Mouse (Mus musculus) adrenal gland, adult (tissue): Measurements from ENCODE around the gene Dync1li1.
"Not testable (repeated sequence)": the region's sequence is repeated elsewhere in the genome, so short reads cannot be mapped to it uniquely, and the experiment has no call there.

Experiments used
- DNase-seq, 2 experiments: peaks; one replicate each; pipeline ENCODE4 v3.0.0; 2022 to 2023; ENCODE audit warnings: low spot score in 1 of 2; ENCODE audit not compliant: inconsistent age in 2 of 2

Gene Dync1li1

DNA sequence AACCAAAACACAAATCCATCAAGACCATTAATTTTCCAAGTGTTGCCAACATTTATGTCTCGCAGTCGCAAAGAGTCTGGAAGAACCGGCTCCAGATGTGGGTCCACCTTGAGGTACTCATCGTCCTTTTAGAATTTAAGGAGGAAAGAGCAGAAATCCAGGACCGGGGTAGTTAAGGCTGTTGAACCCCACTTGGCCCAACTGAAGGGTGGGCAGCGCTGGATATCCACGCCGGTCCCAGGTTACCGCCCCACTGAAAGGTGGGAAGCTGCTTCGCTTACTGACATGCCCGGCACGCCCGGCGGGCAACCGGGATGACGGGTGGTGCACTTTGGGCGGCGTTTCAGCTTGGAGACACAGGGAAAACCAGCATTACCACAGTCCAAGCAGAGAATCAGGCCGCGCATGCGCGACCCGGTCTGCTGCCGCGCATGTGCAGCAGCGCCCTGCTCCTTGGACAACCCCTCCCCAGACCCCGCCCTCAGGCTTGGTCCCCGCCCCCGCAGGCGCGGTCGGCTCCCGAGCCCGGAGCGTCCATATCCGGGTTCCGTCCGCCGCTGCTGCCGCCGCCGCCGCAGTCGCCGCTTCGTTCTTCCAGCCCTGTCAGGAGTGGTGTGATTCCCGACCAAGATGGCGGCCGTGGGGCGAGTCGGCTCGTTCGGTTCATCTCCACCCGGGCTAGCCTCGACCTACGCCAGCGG lies at the start of gene Dync1li1:
Gene Dync1li1, plus strand, starts transcription at position 539 of the 701 bp plus-strand sequence.
- DNase-seq: peak; percentile 98 to 99

DNA sequence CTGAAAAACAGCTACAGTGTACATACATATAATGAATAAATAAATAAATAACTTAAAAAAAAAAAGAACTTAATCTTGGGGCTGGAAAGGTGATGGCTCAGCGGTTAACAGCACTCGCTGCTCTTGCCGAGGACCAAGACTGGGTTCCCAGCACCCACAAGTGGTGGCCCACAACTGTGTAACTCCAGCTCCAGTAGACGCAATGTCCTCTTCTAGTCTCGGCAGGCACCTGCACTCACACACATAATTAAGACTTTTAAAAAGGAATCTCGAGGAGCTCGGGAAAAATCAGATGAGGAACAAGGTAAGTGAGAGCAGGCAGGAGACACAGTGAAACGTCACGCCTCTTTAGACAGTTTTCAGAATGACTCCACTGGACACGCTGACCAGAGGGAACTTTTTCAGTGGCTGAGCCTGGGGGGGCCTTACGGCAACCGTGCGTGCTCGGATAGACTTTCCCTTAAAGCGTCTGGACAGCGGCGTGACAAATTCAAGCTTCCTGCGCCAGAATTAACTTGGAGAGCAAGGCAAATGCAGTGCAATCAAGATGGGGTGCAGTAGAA lies 49.3 kb upstream of the Dync1li1 start:
- no peak for DNase-seq

DNA sequence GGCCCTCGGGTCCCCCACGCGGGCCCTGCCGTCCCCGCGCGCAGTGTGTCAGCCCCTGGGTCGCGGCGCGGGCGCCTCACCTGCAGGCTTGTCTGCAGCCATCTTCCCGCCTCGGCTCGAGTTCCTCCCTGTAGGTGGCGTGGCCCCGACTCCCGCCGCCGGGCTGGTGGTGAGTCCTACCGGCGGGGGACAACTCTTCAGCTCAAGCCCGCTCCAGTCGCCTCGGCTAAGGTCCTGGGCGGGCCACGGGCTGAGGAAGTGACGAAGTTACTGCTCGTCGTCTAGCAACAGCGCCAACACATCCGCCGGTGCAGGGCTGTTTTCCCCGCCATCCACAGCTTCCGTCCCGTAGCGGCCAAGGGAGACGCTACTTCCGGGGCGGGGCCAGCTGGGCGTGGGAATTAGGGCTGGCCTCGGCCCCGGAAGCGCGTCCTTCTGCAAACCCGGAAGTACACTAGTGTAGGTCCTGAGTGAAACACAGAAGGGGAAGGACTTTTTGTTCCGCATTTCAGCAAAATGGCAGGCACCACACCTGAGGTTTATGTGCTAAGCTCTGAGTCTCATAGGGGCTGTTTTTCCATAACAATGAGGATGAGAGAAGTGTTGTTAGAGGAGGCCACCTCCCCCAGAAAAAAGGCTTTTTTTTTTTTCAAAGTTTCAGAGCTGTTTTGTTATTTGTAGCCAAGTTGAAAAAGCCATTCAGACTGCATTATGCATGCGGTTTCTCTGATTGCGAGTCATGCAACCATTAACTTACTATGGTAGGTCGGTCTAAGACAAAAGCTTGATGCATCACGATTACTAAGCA lies 48.5 kb upstream of the Dync1li1 start, which contains the start of gene Cnot10:
Gene Cnot10, minus strand, starts transcription at position 346 of the 808 bp plus-strand sequence.
- peak; percentile 97 to 99 for DNase-seq

DNA sequence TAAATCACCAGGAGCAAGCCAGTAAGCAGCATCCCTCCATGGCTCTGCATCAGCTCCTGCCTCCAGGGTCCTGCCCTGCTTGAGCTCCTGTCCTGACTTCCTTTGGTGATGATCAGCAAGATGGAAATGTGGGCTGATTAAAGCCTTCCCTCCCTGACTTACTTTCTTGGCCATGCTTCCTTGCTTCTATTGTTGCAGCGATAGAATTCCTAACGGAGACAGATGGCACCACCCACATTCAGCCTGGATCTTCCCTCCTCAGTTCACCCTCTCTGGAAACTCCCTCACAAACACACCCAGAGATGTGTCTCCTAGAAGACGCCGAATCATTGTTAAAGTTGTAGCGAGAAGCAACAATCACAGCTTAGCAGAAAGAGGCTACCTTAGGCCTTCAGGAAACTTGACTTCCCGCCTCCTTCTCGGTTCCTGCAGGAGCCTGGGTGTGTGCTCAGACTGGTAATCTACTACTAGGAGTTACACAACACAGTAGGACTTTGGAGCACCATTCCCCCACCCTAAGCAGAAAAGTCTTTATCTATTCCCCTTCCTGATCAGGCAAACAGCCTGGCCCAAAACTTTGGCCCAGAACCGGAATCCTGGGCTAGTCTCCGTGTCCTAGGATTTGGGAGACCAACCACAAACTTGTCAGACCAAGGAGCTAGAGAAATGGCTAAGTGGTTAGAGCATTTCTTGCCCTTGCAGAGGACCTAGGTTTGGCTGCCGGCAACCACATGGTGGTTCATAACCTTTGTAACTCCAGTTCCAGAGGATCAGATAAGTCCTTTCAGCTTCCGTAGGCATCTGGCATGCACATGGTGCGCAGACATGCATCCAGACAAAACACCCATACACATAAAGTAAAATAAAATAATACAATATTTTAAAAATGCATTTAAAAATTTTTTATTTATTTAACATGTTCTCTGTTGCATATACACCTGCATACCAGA lies 41.8 kb upstream of the Dync1li1 start:
- no peak for DNase-seq

DNA sequence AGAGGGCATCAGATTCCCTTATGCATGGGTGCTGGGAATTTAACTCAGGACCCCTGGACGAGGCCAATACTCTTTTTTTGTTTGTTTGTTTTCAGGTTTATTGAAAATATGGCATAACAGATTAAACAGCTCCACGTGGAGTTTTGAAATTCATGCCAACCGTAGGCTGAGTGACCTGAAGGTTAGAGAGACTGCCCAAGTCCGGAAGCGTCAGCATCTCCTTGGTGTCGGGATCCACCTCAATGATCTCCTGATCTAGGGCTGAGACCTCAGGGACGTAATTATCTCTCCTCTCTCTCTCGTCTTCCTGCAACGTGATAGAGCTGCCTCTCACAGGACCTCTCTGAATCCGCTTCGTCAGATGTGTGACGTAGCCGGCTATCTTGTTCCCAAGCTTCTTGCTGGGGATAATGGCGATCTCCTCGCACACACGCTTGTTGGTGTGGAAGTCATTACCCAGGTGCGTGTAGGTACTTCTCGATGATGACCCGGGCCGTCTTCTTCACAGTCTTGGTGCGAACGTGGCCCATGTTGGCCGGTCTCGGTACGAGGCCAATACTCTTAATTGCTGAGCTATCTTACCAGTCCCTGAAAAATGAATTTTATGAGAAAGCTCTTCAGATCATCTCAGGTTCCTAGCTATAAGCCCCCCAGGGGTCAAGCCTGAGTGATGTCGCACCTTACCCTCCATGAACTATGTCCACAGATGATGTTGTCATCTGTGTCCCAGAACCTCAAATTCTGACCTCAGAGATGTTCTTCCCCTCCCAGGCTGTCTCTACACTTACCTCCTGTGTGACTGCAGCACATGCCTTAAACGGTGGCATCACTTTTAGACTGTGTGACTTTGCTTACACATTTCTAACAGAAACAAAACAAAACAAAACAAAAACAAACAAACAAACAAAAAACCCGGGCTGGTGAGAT lies 40.8 kb upstream of the Dync1li1 start:
- no peak for DNase-seq

DNA sequence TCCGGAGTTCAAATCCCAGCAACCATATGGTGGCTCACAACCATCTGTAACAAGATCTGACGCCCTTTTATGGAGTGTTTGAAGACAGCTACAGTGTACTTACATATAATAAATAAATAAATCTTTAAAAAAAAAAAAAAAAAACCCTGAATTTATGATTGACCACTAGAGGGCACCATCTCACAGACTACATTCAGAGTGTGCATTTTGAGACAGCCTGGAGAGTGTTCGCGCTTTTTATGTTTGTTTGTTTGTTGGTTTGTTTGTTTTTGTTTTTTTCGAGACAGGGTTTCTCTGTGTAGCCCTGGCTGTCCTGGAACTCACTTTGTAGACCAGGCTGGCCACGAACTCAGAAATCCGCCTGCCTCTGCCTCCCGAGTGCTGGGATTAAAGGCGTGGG lies 40.1 kb upstream of the Dync1li1 start:
- DNase-seq: not testable (repeated sequence)

DNA sequence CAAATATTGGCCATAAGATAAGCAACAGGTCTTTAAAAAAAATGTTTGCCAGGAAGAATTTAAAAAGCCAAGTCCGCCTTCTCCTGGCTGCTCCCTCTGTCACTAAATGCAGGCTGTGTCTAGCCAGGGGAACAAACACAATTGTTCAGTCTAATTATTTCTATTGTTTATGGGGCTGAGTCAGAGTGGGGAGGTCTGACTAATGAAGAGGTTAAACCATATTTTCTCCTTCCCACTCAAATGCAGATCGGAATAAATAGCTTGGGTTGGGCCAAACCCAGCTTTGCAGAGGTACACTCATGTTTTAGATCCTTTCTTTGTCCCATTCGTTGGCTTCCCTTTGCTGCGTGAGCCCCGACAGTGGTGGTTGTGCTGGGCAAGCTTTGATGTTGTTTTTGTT lies 39.2 kb upstream of the Dync1li1 start:
- no peak for DNase-seq

DNA sequence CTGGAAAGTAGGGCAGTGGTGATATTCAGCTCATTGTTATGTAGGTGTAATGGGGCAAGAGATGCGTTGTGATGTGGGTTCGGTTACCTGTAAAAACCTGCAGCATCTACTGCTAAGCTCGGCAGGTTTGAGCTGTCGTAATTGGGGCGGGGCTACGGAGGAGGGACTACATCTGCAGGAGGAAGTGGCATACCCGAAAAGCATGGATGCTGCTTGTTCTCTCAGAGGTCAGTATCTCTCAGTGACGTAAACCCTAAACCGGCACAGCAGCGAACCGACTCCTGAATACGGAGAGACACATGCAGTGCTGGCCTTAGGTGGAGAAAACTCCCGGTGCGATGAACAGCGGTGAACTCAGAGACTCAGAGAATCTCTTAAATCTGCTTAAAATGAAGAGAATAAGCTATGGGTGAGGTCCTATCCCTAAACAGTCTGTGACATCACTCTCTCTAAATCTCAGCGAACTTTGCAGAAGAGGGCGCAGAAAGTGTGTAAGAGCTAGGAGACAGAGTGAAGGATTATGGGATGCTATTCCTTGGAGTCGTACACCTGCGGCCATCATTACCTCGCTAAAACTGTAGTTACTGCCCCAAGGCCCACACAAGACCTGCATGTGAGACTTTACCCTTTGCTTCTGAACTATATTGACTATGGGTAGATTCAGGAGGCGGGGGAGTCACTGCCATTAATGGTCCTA lies 37.5 kb upstream of the Dync1li1 start:
- DNase-seq: no peak

DNA sequence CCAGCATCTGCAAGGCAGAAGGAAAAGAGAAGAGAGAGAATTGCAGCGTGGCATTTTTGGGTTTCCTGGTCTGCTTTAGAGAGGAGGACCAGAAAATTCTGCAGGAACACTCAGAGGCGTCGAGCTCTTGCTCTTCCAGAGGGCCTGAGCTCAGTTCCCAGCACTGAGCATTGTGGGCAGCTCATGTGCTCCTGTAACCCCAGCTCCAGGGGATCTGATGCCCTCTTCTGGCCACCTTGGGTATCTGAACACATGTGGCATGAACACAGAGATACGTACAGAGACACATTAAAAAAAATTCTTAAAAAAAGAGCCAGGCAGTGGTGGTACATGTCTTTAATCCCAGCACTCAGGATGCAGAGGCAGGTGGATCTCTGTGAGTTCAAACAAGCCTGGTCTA lies 33.2 kb upstream of the Dync1li1 start:
- no peak for DNase-seq

DNA sequence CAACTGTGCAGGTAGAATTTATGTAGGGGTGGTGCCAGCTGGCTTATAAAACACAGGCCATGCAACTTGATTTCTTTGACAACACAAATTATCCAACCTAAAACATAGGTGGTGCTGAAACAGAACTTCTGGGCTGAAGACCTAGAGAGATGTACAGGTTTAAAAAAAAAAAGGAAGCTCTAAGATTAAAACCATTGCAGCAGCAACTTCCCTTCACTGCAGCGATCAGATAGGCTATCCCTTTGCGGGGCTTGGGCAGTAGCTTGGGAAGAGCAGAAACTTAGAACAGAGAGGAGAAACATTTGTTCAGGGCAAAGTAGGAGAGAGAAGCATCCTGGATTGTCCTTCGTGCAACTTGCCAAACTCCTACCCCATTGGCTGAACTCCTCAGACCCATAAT lies 31.9 kb upstream of the Dync1li1 start:
- DNase-seq: no peak

DNA sequence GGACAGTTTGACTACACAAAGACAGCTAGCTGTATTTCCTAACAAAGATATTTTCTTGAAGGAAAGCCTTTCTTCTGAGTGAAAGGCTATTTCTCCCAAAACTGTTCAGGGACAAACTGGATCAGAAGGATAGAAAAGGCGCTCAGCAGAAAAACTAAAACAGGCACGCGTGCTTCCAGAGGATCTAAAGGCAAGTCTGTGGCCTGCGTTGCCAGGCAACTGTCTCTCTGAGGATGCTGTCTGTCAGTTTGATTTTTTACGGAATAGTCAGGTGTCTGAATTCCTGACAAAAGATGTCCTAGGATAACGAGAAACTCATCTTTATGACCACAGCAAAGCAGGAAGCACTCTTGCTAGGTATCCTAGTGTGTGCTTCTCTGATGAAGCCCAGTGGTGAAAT lies 28.1 kb upstream of the Dync1li1 start:
- no peak for DNase-seq

DNA sequence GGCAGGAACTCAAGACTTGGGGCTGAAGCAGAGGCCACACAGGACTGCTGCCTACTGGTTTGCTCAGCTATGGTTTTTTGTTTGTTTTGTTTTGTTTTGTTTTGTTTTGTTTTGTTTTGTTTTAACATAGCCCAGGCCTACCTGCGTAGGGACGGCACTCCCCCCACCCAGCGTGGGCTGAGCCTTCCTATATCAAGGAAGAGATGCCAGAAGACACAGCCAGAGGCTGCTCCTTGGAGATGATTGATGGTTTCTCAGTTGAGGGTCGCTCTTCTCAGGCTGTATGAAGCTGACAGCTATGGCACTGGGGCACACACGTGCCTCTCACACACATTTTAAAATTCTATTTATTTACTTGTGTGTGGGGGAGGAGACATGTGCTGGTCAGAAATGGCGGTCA lies 27.6 kb upstream of the Dync1li1 start:
- no peak for DNase-seq

DNA sequence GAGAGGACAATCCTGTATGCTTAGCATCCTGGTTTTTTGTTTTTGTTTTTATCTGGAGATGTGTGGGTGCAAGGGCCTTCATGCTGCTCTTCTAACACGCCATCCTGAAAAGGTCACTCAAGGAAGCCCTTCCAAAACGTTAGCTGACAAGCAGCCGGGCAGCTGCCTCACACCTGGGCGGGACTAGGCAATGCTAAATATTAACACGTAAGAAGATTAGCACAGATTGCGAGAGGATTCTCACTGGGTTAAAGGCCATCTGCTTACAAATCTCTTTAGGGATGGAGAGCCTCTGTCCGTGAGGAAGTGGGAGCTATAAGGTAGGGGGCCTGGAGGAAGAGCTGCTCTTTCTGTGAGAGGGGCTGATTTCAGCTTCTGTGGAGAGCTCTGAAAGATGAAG lies 26.6 kb upstream of the Dync1li1 start:
- DNase-seq: no peak

DNA sequence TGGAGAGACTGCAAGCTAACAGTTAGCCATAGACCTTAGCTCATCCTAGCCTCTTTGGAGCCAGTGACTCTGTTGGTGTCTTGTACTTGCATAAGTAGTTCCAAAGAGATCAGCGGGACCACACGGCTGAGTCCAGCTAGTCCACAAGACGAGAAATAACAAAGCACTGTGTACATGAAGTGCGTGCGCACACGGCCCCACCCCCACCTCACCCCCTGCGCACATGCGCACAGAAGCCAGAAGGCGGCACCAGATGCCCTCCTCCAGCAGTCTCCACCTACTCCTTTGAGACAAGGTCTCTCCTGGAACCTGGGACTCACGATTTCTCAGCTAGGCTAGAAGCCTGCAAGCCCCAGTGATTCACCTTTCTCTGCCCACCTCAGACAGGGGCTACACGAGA lies 24.8 kb upstream of the Dync1li1 start:
- DNase-seq: no peak

DNA sequence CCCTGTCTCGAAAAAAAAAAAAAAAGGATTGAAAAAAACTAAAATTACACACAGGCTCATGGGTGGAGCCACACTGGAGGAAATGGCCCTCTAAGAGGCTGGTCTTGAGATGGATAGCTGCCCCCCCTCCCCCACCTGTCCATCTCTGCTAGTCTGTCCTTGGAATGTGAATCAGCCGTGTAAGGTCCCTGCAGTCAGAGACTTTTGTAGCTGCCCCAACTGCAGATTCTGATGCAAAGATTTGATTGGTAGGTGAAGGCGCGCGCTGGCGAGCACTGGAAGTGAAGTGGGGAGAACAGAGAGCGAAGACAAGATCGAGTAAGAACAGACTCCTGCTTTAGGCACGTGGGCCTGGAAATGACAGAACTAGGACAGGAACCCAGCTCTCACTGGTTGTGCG lies 21.7 kb upstream of the Dync1li1 start:
- DNase-seq: no peak

DNA sequence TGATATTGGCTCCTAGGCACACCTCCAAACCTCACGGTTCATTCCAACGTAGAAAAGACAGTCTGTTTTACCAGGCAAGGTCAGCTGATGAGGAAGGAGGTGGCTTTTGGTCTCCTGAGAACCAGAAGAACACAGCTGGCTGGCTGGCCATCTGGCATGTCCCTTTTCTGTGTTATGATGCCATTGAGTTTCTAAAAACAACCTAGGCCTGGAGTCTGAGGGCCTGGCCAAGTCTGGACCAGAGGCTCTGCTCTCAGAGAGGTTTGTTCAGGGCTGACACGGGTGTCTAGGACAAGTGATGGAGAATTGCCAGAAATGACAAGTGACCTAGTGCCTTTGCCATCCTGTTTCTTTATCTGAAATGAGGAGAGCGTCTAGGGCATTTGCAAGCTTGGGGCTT lies 20.5 kb upstream of the Dync1li1 start:
- no peak for DNase-seq

DNA sequence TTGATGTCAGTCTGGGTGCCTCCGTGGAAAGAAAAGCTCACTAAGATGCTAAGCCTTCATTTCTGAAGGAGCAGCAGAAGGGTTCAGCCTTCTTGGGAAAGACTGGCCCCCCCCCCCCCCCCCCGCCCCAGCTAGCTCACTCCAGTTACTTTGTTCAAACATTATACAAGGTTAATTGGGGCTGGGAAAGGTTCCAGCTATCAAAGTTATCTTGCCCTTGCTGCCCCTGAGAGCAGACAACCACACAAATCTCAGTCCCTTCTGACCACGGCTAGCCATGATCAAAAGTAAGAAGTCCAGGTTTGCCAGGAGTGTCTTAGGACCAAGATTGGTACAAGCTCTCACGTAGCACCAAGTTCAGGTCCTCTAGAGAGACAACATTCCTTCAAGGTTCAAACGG lies 19.6 kb upstream of the Dync1li1 start:
- DNase-seq: no peak

DNA sequence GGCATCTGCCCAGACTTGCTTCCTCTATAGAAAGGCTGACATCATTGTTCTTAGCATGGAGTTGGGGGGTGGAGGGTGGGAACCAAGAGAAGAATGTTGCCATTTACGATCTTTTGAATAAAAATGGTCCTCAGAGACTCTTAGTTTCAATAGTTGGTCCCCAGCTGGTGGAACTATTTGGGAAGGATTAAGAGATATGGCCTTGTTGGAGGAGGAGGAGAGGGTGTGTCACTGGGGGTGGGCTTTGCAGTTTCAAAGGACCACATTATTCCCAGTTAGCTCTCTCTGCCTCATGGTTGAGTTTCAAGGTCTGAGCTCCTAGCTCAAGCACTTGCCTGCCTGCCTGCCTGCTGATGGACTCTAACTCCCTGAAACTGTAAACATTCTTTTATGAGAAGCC lies 16.6 kb upstream of the Dync1li1 start:
- DNase-seq: no peak
